Mouse (Mus musculus) neural tube, embryonic 11.5 days (tissue): ENCODE measurements at regions not wholly inside any gene's neighbourhood (a gene's known extent, or its start where the extent isn't known, plus 50 kb on each side); places are given as distances from the start of the nearest gene placed in this dataset.
"Not testable (repeated sequence)": the region's sequence is repeated elsewhere in the genome, so short reads cannot be mapped to it uniquely, and the experiment has no call there.

Experiments
- ATAC-seq: fragments of 200-750 bp; cut with Nextera tagmentation; 2 replicates; pipeline ENCODE4 v1.8.0; 2017; ENCODE audit warnings: moderate number of reproducible peaks, mild to moderate bottlenecking, moderate TSS enrichment, moderate library complexity; ENCODE audit not compliant: insufficient read depth, low FRiP score, low TSS enrichment
- DNase-seq: peaks from one replicate; pipeline ENCODE4 v3.0.0-alpha.2; 2015; ENCODE audit warnings: low spot score
- H3K27ac ChIP-seq: fragments of 300-500 bp; sonication (generic); 2 replicates; pipeline ENCODE4 v1.5.1; 2014; ENCODE audit warnings: low read depth, mild to moderate bottlenecking, low read length
- H3K27me3 ChIP-seq: fragments of 300-500 bp; sonication (generic); 2 replicates; pipeline ENCODE4 v1.6.1; 2014; ENCODE audit warnings: mild to moderate bottlenecking, low read length, mixed read lengths; ENCODE audit not compliant: control insufficient read depth, insufficient read depth
- H3K36me3 ChIP-seq: fragments of 300-500 bp; sonication (generic); 2 replicates; pipeline ENCODE4 v1.6.1; 2014; ENCODE audit warnings: mild to moderate bottlenecking, low read length, moderate library complexity, mixed read lengths; ENCODE audit not compliant: control insufficient read depth, insufficient read depth
- H3K4me1 ChIP-seq: fragments of 300-500 bp; sonication (generic); 2 replicates; pipeline ENCODE4 v1.6.1; 2014; ENCODE audit warnings: low read length, mixed read lengths; ENCODE audit not compliant: control insufficient read depth, insufficient read depth
- H3K4me2 ChIP-seq: fragments of 300-500 bp; sonication (generic); 2 replicates; pipeline ENCODE4 v1.6.1; 2014; ENCODE audit warnings: low read depth, mild to moderate bottlenecking, moderate library complexity
- H3K4me3 ChIP-seq: fragments of 300-500 bp; sonication (generic); 2 replicates; pipeline ENCODE4 v1.5.1; 2014; ENCODE audit warnings: low read depth, low read length
- H3K9ac ChIP-seq: fragments of 300-500 bp; sonication (generic); 2 replicates; pipeline ENCODE4 v1.6.1; 2014; ENCODE audit warnings: mild to moderate bottlenecking, low read length
- H3K9me3 ChIP-seq: fragments of 300-500 bp; sonication (generic); 2 replicates; pipeline ENCODE4 v1.6.1; 2016; ENCODE audit warnings: low read length; ENCODE audit not compliant: control insufficient read depth
- WGBS: fragments of 180-500 bp; shearing (Covaris S2); extraction: QIAGEN DNeasy Blood & Tissue Kit; methylation state at CpG from one replicate; pipeline ENCODE4 v1.1.7; 2014; 5-methylcytosine and 5-hydroxymethylcytosine counted together

DNA sequence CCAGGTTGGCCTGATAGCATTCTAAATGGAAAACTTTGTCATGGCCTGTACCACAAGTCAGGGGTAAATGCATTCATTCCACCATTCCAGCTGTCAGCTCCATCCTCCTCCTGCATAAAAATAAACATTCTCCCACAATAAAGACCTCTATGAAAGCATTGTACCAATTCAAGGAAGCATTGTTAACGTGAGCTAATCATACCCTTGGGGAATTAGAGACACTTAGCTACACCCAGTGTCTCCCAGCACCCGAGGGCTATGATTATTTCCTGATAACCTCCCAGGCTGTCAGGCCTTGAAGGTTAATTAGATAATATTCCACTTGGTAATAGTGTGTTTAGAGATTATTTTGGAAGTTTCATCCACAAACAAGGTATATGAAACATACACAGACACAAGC, 182.1 kb downstream of the Ppp1r3a start:
- Histone ChIP-seq H3K4me3 (no peak overlapping the region), H3K4me1 (no peaks in the 10 kb centered on the region), H3K4me2 (no peak overlapping the region), H3K27ac (no peak overlapping the region), H3K27me3 (no peaks in the 10 kb centered on the region), H3K9me3 (no peaks in the 10 kb centered on the region), H3K36me3 (no peaks in the 10 kb centered on the region), H3K9ac (no peak overlapping the region)
- no peak for ATAC-seq
- DNase-seq = no peak
- WGBS = 51% methylated on average over 2 of the region's 2 CpGs

DNA sequence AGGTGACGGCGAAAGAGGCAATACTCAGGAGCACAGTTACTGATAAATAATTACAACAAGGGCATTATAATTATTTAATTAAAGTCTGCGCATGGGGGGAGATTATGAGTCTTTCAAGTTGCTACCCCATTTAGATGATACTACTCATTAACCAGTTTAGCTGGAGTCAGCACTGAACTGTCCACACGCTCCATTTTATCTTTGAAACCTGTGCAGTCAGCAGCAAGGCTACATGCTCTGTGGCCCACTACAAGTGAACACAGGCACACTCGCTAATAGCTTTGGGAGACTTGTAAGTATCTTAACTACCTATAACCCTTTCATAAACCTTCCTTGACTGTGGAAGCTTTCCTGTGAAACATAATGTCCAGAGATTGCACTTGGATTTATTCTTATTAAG, 214.7 kb downstream of the Ppp1r3a start:
- no peak for DNase-seq
- no peaks in the 10 kb centered on the region for H3K4me1 ChIP-seq
- no peaks in the 10 kb centered on the region for H3K9me3 ChIP-seq
- H3K27me3 ChIP-seq = no peaks in the 10 kb centered on the region
- 94% methylated on average over 5 of the region's 5 CpGs for WGBS
- H3K9ac ChIP-seq = no peak overlapping the region
- no peak overlapping the region for H3K4me2 ChIP-seq
- no peak for ATAC-seq
- no peak overlapping the region for H3K27ac ChIP-seq
- H3K36me3 ChIP-seq = no peaks in the 10 kb centered on the region
- H3K4me3 ChIP-seq = no peak overlapping the region

DNA sequence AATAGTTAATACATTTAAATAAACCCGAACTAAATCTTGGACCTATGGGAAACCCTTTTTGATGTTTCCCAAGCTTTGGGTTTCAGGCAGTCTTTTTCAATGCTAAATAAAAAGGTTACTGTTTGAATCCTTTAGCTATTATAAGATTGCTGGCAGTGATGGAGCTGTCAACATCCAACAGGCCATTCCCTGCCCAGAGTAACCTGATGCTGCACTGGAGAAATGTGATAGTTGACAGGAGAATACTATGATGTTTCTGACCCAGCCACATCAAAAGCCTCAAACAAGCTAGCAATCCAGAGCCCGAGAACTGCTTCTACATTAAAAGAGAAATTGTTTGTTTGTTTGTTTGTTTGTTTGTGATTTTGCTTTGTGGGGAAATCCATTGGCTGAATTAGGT, 226.0 kb downstream of the Ppp1r3a start:
- Histone ChIP-seq H3K9me3 (no peaks in the 10 kb centered on the region), H3K4me2 (no peak overlapping the region), H3K9ac (no peak overlapping the region), H3K4me3 (no peak overlapping the region), H3K27me3 (no peaks in the 10 kb centered on the region), H3K4me1 (no peaks in the 10 kb centered on the region), H3K27ac (no peak overlapping the region), H3K36me3 (no peaks in the 10 kb centered on the region)
- ATAC-seq (no peak), DNase-seq (no peak)
- 49% methylated on average over 2 of the region's 2 CpGs for WGBS

- no peaks in the 10 kb centered on the region for H3K36me3 ChIP-seq
- no peaks in the 10 kb centered on the region for H3K9me3 ChIP-seq
- no peaks in the 10 kb centered on the region for H3K27me3 ChIP-seq
- WGBS = 25% methylated on average over 7 of the region's 7 CpGs
- DNase-seq (no peak), ATAC-seq (no peak)
- H3K9ac ChIP-seq = no peak overlapping the region
- H3K4me3 ChIP-seq = no peak overlapping the region
- no peak overlapping the region for H3K27ac ChIP-seq
- H3K4me1 ChIP-seq = no peaks in the 10 kb centered on the region
- no peak overlapping the region for H3K4me2 ChIP-seq
These were observed 226.5 kb downstream of the Ppp1r3a start for GRCm38 (mm10) chr6:14528564-14528963.

- no peak overlapping the region for H3K4me3 ChIP-seq
- DNase-seq (no peak), ATAC-seq (no peak)
- H3K9me3 ChIP-seq = no peaks in the 10 kb centered on the region
- no peak overlapping the region for H3K27ac ChIP-seq
- H3K4me1 ChIP-seq = no peaks in the 10 kb centered on the region
- no peaks in the 10 kb centered on the region for H3K36me3 ChIP-seq
- H3K27me3 ChIP-seq = no peaks in the 10 kb centered on the region
- H3K9ac ChIP-seq = no peak overlapping the region
- H3K4me2 ChIP-seq = no peak overlapping the region
- WGBS = 19% methylated on average over 2 of the region's 2 CpGs
These were observed 232.3 kb downstream of the Ppp1r3a start for GRCm38 (mm10) chr6:14522742-14523141.

DNA sequence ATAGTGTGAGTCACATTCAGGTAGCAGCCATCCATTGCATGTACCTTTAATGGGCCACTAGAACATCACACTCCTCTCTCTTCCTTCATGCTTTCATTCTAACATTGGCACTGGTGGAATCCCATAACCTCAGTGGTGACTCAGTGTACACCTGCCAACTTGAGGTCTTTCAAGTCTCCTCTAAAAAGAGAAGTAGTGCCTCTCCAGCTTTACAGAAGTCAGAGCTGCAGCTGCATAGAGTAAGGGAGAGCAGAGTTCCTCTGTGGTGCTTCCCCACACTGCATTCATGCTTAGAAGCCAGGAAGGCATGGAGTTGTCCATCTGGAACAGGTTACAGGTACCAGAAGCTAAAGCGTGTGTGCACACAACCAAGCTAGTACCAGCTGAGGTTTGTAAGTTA, 233.8 kb downstream of the Ppp1r3a start:
- H3K27me3 ChIP-seq = no peaks in the 10 kb centered on the region
- DNase-seq (no peak), ATAC-seq (no peak)
- no peaks in the 10 kb centered on the region for H3K9me3 ChIP-seq
- no peaks in the 10 kb centered on the region for H3K4me1 ChIP-seq
- H3K27ac ChIP-seq = no peak overlapping the region
- no peaks in the 10 kb centered on the region for H3K36me3 ChIP-seq
- H3K4me3 ChIP-seq = no peak overlapping the region
- WGBS = 91% methylated on average over 1 of the region's 1 CpGs
- H3K9ac ChIP-seq = no peak overlapping the region
- no peak overlapping the region for H3K4me2 ChIP-seq

GRCm38 (mm10) chr6:14504171-14504570, 250.9 kb downstream of the Ppp1r3a start:
- H3K27ac ChIP-seq = no peak overlapping the region
- no peak for DNase-seq
- ATAC-seq = no peak
- H3K4me2 ChIP-seq = no peak overlapping the region
- H3K4me1 ChIP-seq = no peaks in the 10 kb centered on the region
- no peaks in the 10 kb centered on the region for H3K27me3 ChIP-seq
- no peak overlapping the region for H3K9ac ChIP-seq
- H3K4me3 ChIP-seq = no peak overlapping the region
- no peaks in the 10 kb centered on the region for H3K9me3 ChIP-seq
- no peaks in the 10 kb centered on the region for H3K36me3 ChIP-seq
- 67% methylated on average over 1 of the region's 1 CpGs for WGBS

- ATAC-seq (no peak), DNase-seq (no peak)
- no peak overlapping the region for H3K27ac ChIP-seq
- 97% methylated on average over 2 of the region's 2 CpGs for WGBS
- H3K4me2 ChIP-seq = no peak overlapping the region
- no peaks in the 10 kb centered on the region for H3K9me3 ChIP-seq
- no peak overlapping the region for H3K4me3 ChIP-seq
- no peak overlapping the region for H3K9ac ChIP-seq
- no peaks in the 10 kb centered on the region for H3K4me1 ChIP-seq
- H3K27me3 ChIP-seq = no peaks in the 10 kb centered on the region
- no peaks in the 10 kb centered on the region for H3K36me3 ChIP-seq
These were observed 254.4 kb downstream of the Ppp1r3a start for GRCm38 (mm10) chr6:14500663-14501062.

DNA sequence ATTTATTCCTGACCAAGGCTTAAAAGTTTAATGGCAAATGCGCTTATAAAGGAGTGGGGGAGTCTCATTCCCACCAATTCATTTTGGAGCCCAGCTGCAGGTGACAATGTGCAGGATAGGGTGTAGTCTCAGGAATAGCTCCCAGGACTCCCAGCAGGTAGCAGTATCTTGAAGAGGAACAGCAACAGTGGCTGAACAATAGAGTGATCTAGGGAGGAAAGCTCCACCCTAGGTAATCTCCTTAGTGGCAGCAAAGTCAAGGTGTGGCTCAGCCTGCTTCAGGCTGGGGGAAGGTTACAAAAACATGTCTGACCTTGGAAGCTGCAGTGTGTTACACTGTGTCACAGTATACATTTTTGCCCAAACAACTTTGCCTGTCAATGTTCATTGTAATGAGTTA, 255.2 kb downstream of the Ppp1r3a start:
- ATAC-seq, H3K4me3 ChIP-seq, H3K36me3 ChIP-seq, H3K9me3 ChIP-seq, H3K27ac ChIP-seq, H3K27me3 ChIP-seq, H3K9ac ChIP-seq, H3K4me1 ChIP-seq, H3K4me2 ChIP-seq, DNase-seq: not testable (repeated sequence)
- 61% methylated on average over 1 of the region's 1 CpGs for WGBS
